Mouse (Mus musculus) leukemia stem cell, adult 10-12 weeks (primary cell): Measurements from ENCODE around the gene Psme4. TPM values are rescaled to one million over a fixed set of nuclear protein-coding genes. Genes with fewer than 3 reads are reported as not detected.

Source experiments
- polyA plus RNA-seq: library from polyadenylated mRNA; stranded (reverse); fragments of >175 nt; gene quantifications from 2 replicates; pipeline ENCODE4 v1.2.3, GENCODE M21; 2012; ENCODE audit warnings: low replicate concordance

Psme4 gene
- polyA plus RNA-seq = 4.8 and 7.7 TPM in 2 replicates

GRCm38 (mm10) chr11:30771267-30771903 is at the start of gene Psme4:
TSS of gene Psme4 (plus strand) at chr11:30771726.

GRCm38 (mm10) chr11:30885171-30885871 is 113.8 kb downstream of the Psme4 start, which contains the start of the genes Gpr75 and Asb3:
TSS of gene Gpr75 (plus strand) at chr11:30885358.
TSS of gene Asb3 (plus strand) at chr11:30885416.

Other genes with a start within 250 kb of the Psme4 start
- gene Acyp2, start 122.1 kb upstream of the Psme4 start, polyA plus RNA-seq = 0.57 and 1.4 TPM in 2 replicates
- not detected in 2 replicates for gene Gpr75, start 113.6 kb downstream of the Psme4 start, polyA plus RNA-seq
- 0.50 and 0.86 TPM in 2 replicates for gene Asb3, start 113.7 kb downstream of the Psme4 start, polyA plus RNA-seq
- gene Erlec1, start 182.6 kb downstream of the Psme4 start, polyA plus RNA-seq = 16.8 and 47.3 TPM in 2 replicates
- 0.23 and 9.0 TPM in 2 replicates for gene Chac2, start 214.6 kb downstream of the Psme4 start, polyA plus RNA-seq